Mouse (Mus musculus) lung, postnatal 0 days (tissue): ENCODE results near the gene Cnga1.

ENCODE experiments used
- CTCF ChIP-seq: IDR thresholded peaks from 2 replicates; pipeline ENCODE4 v1.5.1; 2016; ENCODE audit warnings: antibody characterized with exemption, mild to moderate bottlenecking
- EP300 ChIP-seq: IDR thresholded peaks from 2 replicates; pipeline ENCODE4 v1.6.1; 2016; ENCODE audit warnings: antibody characterized with exemption, mild to moderate bottlenecking, control low read depth

DNA sequence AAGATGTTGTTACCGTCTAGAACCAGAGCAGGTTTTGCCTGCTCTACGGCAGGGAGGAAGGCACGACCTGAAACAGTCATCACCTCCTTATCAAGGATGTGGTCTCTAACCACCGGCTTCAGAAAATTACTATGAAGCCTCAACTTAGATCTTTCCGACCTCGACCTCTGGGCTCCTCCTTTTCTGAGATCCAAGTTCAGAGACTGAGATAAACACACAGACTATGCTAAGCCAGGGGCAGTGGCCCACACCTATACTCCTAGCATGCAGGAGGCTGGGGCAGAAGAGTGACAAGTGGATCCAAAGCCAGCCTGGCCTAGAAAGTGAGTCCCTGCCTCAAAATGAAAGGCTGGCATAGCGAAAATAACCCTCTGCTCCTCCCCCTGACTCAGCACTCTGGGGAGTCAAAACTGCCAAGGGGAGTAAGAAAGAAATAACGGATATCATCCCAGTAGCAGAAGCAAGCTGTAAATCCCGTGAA lies 9.2 kb downstream of the Cnga1 start:
- no peak for TF ChIP-seq EP300
- TF ChIP-seq CTCF = no peak
